Mouse (Mus musculus): ENCODE measurements around the gene Cps1.

Cps1 gene

GRCm38 (mm10) chr1:67235468-67236217 is 112.8 kb downstream of the Cps1 start:
- no peak for DNase-seq (ENCODE audit: low read depth, low spot score)

GRCm38 (mm10) chr1:67238446-67238845 is 115.6 kb downstream of the Cps1 start:
- no peak for DNase-seq (ENCODE audit: low read depth, low spot score)

- no peak for DNase-seq (ENCODE audit: low read depth, low spot score)
Observed at GRCm38 (mm10) chr1:67238941-67239340, 116.1 kb downstream of the Cps1 start.

- DNase-seq (ENCODE audit: low read depth, low spot score), result no peak
Observed at GRCm38 (mm10) chr1:67265222-67265621, 142.4 kb downstream of the Cps1 start.

- no peak for DNase-seq (ENCODE audit: low read depth, low spot score)
Observed at GRCm38 (mm10) chr1:67267972-67268371, 145.1 kb downstream of the Cps1 start.

- DNase-seq (ENCODE audit: low read depth, low spot score), result no peak
Observed at GRCm38 (mm10) chr1:67268450-67268849, 145.6 kb downstream of the Cps1 start.

GRCm38 (mm10) chr1:67276270-67276669 is 153.4 kb downstream of the Cps1 start:
- no peak for DNase-seq (ENCODE audit: low read depth, low spot score)

Measured in embryo, embryonic 11.5 days (tissue).